Mouse (Mus musculus) frontal cortex, adult 2 months (tissue): ENCODE data around the gene Itsn2. TPM values are rescaled to one million over a fixed set of nuclear protein-coding genes. Genes with fewer than 3 reads are reported as not detected.

ENCODE experiments used
- polyA plus RNA-seq: library from polyadenylated mRNA; depleted of rRNA; stranded (reverse); fragments of >200 nt; gene quantifications from 2 replicates; pipeline ENCODE4 v1.2.3, GENCODE M21; 2012; rRNA removed

Itsn2 gene
- polyA plus RNA-seq, 1 experiment, result 47.4 TPM

Other genes with a start within 250 kb of the Itsn2 start
- gene Ncoa1, start 115.5 kb upstream of the Itsn2 start, polyA plus RNA-seq, result 49.5 and 59.6 TPM in 2 replicates
- gene Gm3625, start 289 bp downstream of the Itsn2 start, polyA plus RNA-seq, result not detected in 2 replicates
- 3.9 and 5.1 TPM in 2 replicates for gene Fam228a, start 145.8 kb downstream of the Itsn2 start, polyA plus RNA-seq
- gene Pfn4, start 176.4 kb downstream of the Itsn2 start, polyA plus RNA-seq, result 12.0 and 14.4 TPM in 2 replicates
- 7.3 and 8.5 TPM in 2 replicates for gene Fam228b, start 176.6 kb downstream of the Itsn2 start, polyA plus RNA-seq
- gene Sf3b6, start 224.9 kb downstream of the Itsn2 start, polyA plus RNA-seq, result 94.2 and 94.4 TPM in 2 replicates
- gene Fkbp1b, start 249.0 kb downstream of the Itsn2 start, polyA plus RNA-seq, result 97.3 and 112 TPM in 2 replicates